Mouse (Mus musculus) midbrain, embryonic 14.5 days (tissue): ENCODE results near the gene Gprc5b. TPM values are rescaled to one million over a fixed set of nuclear protein-coding genes. Genes with fewer than 3 reads are reported as not detected.

Experiments used
- ATAC-seq: fragments of 200-750 bp; cut with Nextera tagmentation; 2 replicates; pipeline ENCODE4 v1.8.0; 2017; ENCODE audit warnings: moderate number of reproducible peaks, moderate library complexity; ENCODE audit not compliant: low FRiP score, low TSS enrichment
- DNase-seq: peaks from one replicate; pipeline ENCODE4 v3.0.0-alpha.2; 2015
- H3K27ac ChIP-seq: fragments of 300-500 bp; sonication (generic); replicated peaks from 2 replicates; pipeline ENCODE4 v1.5.1; 2014; ENCODE audit warnings: mild to moderate bottlenecking, low read depth, low read length, moderate library complexity
- H3K27me3 ChIP-seq: fragments of 300-500 bp; sonication (generic); 2 replicates; pipeline ENCODE4 v1.6.1; 2014; ENCODE audit warnings: low read length, control low read depth, mixed read lengths; ENCODE audit not compliant: control insufficient read depth, insufficient read depth
- H3K36me3 ChIP-seq: fragments of 300-500 bp; sonication (generic); 2 replicates; pipeline ENCODE4 v1.6.1; 2014; ENCODE audit warnings: low read length, control low read depth; ENCODE audit not compliant: control insufficient read depth, insufficient read depth
- H3K4me1 ChIP-seq: fragments of 300-500 bp; sonication (generic); 2 replicates; pipeline ENCODE4 v1.6.1; 2014; ENCODE audit warnings: mild to moderate bottlenecking, antibody characterized with exemption, low read length, control low read depth; ENCODE audit not compliant: control insufficient read depth, insufficient read depth
- H3K4me2 ChIP-seq: fragments of 300-500 bp; sonication (generic); 2 replicates; pipeline ENCODE4 v1.6.1; 2014; ENCODE audit warnings: mild to moderate bottlenecking, low read length, moderate library complexity
- H3K4me3 ChIP-seq: fragments of 300-500 bp; sonication (generic); replicated peaks from 2 replicates; pipeline ENCODE4 v1.5.1; 2014; ENCODE audit warnings: low read depth, low read length
- H3K9ac ChIP-seq: fragments of 300-500 bp; sonication (generic); replicated peaks from 2 replicates; pipeline ENCODE4 v1.6.1; 2014; ENCODE audit warnings: mild to moderate bottlenecking, low read length, moderate library complexity
- H3K9me3 ChIP-seq: fragments of 300-500 bp; sonication (generic); 2 replicates; pipeline ENCODE4 v1.6.1; 2016; ENCODE audit warnings: low read length, control low read depth, mixed read lengths; ENCODE audit not compliant: control insufficient read depth
- WGBS: fragments of 180-500 bp; shearing (Covaris S2); extraction: QIAGEN DNeasy Blood & Tissue Kit; methylation state at CpG from one replicate; pipeline ENCODE4 v1.1.7; 2014; 5-methylcytosine and 5-hydroxymethylcytosine counted together
- polyA plus RNA-seq: library from polyadenylated mRNA; unstranded; fragments of >200 nt; fragmentation: Nextera tagmentation; extraction: Ambion mirVana; gene quantifications from 2 replicates; pipeline ENCODE4 v1.2.1, GENCODE M21; 2014

Gprc5b gene
- polyA plus RNA-seq, 1 experiment from 2014 or later = 11.7 TPM

GRCm38 (mm10) chr7:118935306-118935705 is 59.7 kb downstream of the Gprc5b start:
- no peak for DNase-seq
- Histone ChIP-seq H3K4me1 (peaks cover 5% of the 10 kb centered on the region; the same call in 1 of the 2 replicates), H3K4me3 (no peak overlapping the region), H3K27ac (no peak overlapping the region), H3K4me2 (no peak overlapping the region), H3K27me3 (no peaks in the 10 kb centered on the region), H3K9me3 (no peaks in the 10 kb centered on the region), H3K36me3 (no peaks in the 10 kb centered on the region), H3K9ac (no peak overlapping the region)
- WGBS = 77% methylated on average over 2 of the region's 2 CpGs
- ATAC-seq = no peak

GRCm38 (mm10) chr7:118931502-118932395 is 63.3 kb downstream of the Gprc5b start:
- H3K9me3 ChIP-seq = no peaks in the 10 kb centered on the region
- no peak for DNase-seq
- H3K4me2 ChIP-seq = no peak overlapping the region
- WGBS = 82% methylated on average over 17 of the region's 17 CpGs
- ATAC-seq = no peak
- H3K4me1 ChIP-seq = peaks cover 2% of the 10 kb centered on the region; the same call in 1 of the 2 replicates
- H3K27me3 ChIP-seq = no peaks in the 10 kb centered on the region
- no peak overlapping the region for H3K9ac ChIP-seq
- no peaks in the 10 kb centered on the region for H3K36me3 ChIP-seq
- no peak overlapping the region for H3K4me3 ChIP-seq
- H3K27ac ChIP-seq = no peak overlapping the region

- no peaks in the 10 kb centered on the region for H3K9me3 ChIP-seq
- H3K36me3 ChIP-seq = no peaks in the 10 kb centered on the region
- H3K4me3 ChIP-seq = no peak overlapping the region
- H3K4me2 ChIP-seq = no peak overlapping the region
- H3K27ac ChIP-seq = no peak overlapping the region
- 49% methylated on average over 16 of the region's 16 CpGs for WGBS
- H3K4me1 ChIP-seq = 0 out of 2 replicates have a peak, but pooled peaks cover 3% of the 10 kb centered on the region
- no peak overlapping the region for H3K9ac ChIP-seq
- no peaks in the 10 kb centered on the region for H3K27me3 ChIP-seq
- DNase-seq = no peak
- ATAC-seq = no peak
These were observed 65.3 kb downstream of the Gprc5b start for GRCm38 (mm10) chr7:118929601-118930311.

- Histone ChIP-seq H3K4me2 (no peak overlapping the region), H3K4me1 (0 out of 2 replicates have a peak, but pooled peaks cover 3% of the 10 kb centered on the region), H3K9ac (no peak overlapping the region), H3K4me3 (no peak overlapping the region), H3K27ac (no peak overlapping the region), H3K27me3 (no peaks in the 10 kb centered on the region), H3K9me3 (no peaks in the 10 kb centered on the region), H3K36me3 (no peaks in the 10 kb centered on the region)
- WGBS = 63% methylated on average over 8 of the region's 8 CpGs
- no peak for DNase-seq
- no peak for ATAC-seq
These were observed 66.1 kb downstream of the Gprc5b start for GRCm38 (mm10) chr7:118928916-118929315.

- no peaks in the 10 kb centered on the region for H3K9me3 ChIP-seq
- 0 out of 2 replicates have a peak, but pooled peaks cover 3% of the 10 kb centered on the region for H3K4me1 ChIP-seq
- H3K27ac ChIP-seq = no peak overlapping the region
- no peak for DNase-seq
- H3K4me2 ChIP-seq = no peak overlapping the region
- H3K4me3 ChIP-seq = no peak overlapping the region
- WGBS = 92% methylated on average over 3 of the region's 3 CpGs
- no peaks in the 10 kb centered on the region for H3K27me3 ChIP-seq
- H3K36me3 ChIP-seq = no peaks in the 10 kb centered on the region
- H3K9ac ChIP-seq = no peak overlapping the region
- no peak for ATAC-seq
These were observed 66.7 kb downstream of the Gprc5b start for GRCm38 (mm10) chr7:118928316-118928715.

- ATAC-seq (no peak), DNase-seq (no peak)
- H3K27ac ChIP-seq = no peak overlapping the region
- no peaks in the 10 kb centered on the region for H3K9me3 ChIP-seq
- WGBS = 94% methylated on average over 2 of the region's 2 CpGs
- no peaks in the 10 kb centered on the region for H3K27me3 ChIP-seq
- H3K36me3 ChIP-seq = no peaks in the 10 kb centered on the region
- no peak overlapping the region for H3K4me2 ChIP-seq
- 0 out of 2 replicates have a peak, but pooled peaks cover 3% of the 10 kb centered on the region for H3K4me1 ChIP-seq
- no peak overlapping the region for H3K4me3 ChIP-seq
- no peak overlapping the region for H3K9ac ChIP-seq
These were observed 67.7 kb downstream of the Gprc5b start for GRCm38 (mm10) chr7:118927279-118927678.

GRCm38 (mm10) chr7:118926516-118927260 is 68.3 kb downstream of the Gprc5b start:
- Histone ChIP-seq H3K4me3 (no peak overlapping the region), H3K4me1 (0 out of 2 replicates have a peak, but pooled peaks cover 3% of the 10 kb centered on the region), H3K9me3 (no peaks in the 10 kb centered on the region), H3K4me2 (no peak overlapping the region), H3K27me3 (no peaks in the 10 kb centered on the region), H3K36me3 (no peaks in the 10 kb centered on the region), H3K27ac (no peak overlapping the region), H3K9ac (no peak overlapping the region)
- DNase-seq (no peak), ATAC-seq (no peak)
- WGBS = 91% methylated on average over 6 of the region's 6 CpGs

GRCm38 (mm10) chr7:118925547-118925946 is 69.5 kb downstream of the Gprc5b start:
- H3K4me3 ChIP-seq = no peak overlapping the region
- no peaks in the 10 kb centered on the region for H3K27me3 ChIP-seq
- 88% methylated on average over 3 of the region's 3 CpGs for WGBS
- H3K9me3 ChIP-seq = no peaks in the 10 kb centered on the region
- DNase-seq = no peak
- H3K4me1 ChIP-seq = 0 out of 2 replicates have a peak, but pooled peaks cover 3% of the 10 kb centered on the region
- no peak for ATAC-seq
- no peak overlapping the region for H3K9ac ChIP-seq
- no peaks in the 10 kb centered on the region for H3K36me3 ChIP-seq
- H3K27ac ChIP-seq = no peak overlapping the region
- H3K4me2 ChIP-seq = no peak overlapping the region
